Mouse (Mus musculus): ENCODE data around the gene Prlh.

Prlh gene

DNA sequence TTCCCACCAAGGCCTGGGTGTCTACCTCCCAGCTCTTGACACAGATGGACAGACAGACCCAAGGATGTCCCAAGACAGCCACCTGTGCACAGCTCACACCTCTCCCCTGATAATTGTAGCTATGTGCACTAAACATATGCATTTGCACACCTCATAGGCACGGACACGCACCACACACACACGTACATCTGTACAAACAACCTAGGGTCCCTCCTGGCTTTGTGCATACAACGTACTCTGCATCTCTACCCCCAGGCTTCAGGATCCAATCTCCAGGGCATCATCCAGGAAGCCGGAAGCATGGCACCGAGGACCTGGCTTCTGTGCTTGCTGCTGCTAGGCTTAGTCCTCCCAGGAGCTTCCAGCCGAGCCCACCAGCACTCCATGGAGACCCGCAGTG lies at the start of gene Prlh:
TSS of gene Prlh (plus strand) at position 301 of the 400 bp plus-strand sequence.
- no peak for DNase-seq (ENCODE audit: extremely low read depth, insufficient read length, low spot score)

DNA sequence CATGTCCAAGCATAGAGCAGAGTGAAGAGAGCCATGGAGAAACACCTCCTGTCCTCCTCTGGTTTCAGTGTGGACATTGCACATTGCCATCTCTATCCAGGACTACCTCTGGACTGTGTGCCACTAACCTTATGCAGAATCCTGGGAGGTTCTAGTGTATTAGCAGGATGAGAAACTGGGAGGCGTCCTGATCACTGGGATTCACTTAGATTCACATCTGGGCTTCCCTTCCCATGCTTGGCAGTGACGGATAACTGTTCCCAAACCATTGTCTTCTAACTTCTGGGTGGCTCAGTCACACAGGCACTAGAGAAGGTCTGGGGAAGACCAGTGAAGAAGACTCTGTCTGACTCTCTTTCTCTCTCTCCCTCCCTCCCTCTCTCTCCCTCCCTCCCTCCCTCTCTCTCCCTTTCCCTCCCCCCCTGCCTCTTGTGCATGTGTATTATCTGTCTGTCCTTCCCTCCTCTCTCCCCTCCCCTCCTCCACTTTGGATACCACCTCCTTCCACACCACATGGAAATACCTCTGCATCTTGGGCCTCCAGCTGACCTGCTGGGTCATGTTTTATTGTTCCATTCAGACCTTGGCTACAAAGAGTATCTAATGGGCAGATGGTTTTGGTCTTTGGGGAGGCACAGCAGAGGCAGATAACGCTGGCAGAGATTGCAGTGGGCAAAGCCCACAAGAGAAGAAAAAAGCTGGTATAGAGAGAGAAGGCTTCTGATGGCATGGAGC lies 49.5 kb upstream of the Prlh start:
- DNase-seq (ENCODE audit: extremely low read depth, insufficient read length, low spot score): no peak

DNA sequence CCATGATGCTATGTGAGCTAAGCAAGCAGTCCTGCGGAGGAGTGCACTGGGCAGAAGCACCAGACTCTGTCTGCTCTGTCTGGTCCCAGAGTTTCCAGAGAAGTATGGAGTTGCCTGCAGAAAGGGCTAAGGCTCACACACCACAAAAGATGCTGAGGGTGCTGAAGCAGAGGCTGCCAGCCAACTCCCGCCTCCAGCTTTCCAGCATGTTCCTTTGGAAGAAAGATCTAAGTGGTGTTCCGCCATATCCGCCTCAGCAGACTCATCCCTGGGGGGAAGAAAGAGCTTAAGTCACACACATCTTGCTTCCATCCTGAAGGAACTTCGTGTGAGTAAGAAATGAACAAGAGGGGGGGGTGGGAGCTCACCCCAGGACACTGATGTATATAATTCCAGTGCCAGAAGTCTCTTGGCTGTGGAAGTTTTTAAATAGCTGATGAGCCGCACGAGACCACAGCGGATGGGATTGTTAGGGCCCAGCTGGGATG lies 48.9 kb upstream of the Prlh start:
- peak; percentile 22 for DNase-seq (ENCODE audit: extremely low read depth, insufficient read length, low spot score)

DNA sequence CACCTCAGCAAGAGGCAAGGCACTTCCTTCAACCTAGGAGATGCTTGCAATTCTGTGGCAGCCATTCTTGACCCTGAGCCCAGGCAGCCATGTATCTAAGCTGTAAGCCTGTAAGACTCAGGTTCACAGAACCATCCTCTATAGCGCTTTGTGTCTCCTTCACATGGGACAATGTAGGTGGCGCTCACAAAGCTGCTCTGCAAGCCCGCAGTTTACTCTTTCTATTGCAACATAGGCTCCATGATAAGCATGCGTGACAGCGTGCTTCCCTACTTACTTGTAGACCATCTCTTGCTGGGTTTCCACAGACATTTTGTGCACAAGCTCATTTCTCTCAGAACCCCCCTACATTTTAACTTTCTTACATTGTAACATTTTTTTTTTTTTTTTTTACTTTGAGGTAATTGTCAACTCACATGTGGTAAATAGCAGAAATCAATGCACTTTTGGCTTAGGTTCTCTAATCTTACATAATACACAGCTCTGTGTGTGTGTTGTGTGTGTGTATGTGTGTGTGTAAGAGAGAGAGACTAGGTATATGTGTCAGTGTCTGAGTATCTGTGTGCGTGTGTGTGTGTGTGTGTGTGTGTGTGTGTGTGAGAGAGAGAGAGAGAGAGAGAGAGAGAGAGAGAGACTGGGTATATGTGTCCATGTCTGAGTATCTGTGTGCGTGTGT lies 48.0 kb upstream of the Prlh start:
- no peak for DNase-seq (ENCODE audit: extremely low read depth, insufficient read length, low spot score)

DNA sequence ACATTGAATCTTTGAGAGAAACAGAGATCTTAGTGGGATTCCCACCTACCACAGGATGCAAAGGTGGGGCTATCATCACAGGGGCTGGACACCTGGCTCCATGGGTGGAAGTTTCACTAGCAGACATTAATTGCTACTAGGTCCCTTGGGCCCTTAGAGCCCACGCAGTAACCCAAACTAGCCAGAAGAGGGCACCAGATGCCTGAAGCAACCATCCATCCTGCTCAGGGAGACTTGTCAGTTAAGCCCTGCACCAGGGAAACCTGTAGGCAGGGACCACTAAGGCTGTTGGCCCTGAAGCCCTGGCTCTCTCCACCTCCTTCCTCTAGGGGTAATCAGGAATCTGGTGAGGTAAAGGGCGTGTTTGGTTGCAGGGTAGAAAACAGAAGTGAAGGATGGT lies 46.6 kb upstream of the Prlh start:
- peak; percentile 24 for DNase-seq (ENCODE audit: extremely low read depth, insufficient read length, low spot score)

DNA sequence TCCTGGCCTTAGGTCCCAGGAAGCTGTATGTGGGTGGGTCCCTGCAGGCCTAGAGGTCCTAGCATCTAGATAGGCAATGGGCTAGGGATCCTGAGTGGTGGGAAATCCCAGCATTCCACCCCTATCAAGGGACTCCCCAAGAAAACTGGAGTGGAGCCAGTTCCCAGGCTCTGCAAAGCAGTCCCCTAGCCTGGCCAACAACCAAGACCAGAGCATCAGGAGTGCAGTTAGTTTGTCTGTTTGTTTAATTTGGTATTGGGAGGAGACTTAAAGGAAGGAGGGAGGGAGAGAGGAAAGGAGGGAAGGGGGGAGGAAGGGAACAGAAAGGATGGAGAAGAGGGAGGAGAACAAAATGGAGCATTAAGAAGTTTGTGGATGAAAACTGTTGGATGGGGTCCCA lies 43.7 kb upstream of the Prlh start:
- DNase-seq (ENCODE audit: extremely low read depth, insufficient read length, low spot score): no peak

DNA sequence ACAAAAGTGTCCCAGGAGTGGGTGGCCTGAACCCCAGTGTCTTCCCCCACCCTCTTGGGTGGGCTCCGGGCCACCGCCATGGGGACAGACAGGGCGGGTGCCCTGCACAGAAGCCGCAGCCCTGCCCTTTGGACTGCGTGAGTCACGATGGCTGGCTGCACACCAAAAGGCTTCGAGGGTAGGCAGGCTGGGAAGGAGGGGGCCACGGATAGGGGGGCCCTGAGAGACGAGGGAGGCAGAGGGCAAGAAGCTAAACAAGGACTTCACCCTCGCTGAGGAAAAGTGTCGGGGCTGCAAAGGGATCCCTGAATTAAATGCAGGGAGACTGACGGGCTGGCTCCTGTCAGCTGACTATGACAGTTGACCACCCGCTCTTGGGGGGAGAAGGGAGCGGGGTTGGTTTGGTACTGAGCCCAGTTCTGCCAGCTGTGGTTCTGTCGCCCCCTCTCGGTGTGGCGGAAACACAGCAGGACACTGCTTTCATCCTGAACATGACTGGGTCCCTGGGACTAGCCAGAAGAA lies 43.2 kb upstream of the Prlh start:
- peak; percentile 88 for DNase-seq (ENCODE audit: extremely low read depth, insufficient read length, low spot score)

DNA sequence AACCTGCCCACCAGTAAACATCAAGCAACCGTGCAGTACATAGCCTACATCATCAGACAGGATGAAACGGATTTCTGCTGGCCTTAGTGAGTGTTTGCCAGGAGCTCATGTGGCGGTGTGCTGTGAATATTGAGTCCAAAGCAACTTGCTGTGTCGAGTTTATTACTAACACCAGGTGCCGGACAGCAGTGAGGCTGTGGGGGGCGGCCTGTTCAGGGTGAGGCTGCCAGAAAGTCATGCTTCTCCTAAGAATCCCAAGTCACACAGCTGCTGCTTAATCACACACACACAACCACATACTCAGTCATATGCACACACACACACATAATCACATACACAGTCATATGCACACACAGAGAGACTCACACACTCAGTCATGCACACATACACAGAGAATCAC lies 39.7 kb upstream of the Prlh start:
- DNase-seq (ENCODE audit: extremely low read depth, insufficient read length, low spot score): no peak

DNA sequence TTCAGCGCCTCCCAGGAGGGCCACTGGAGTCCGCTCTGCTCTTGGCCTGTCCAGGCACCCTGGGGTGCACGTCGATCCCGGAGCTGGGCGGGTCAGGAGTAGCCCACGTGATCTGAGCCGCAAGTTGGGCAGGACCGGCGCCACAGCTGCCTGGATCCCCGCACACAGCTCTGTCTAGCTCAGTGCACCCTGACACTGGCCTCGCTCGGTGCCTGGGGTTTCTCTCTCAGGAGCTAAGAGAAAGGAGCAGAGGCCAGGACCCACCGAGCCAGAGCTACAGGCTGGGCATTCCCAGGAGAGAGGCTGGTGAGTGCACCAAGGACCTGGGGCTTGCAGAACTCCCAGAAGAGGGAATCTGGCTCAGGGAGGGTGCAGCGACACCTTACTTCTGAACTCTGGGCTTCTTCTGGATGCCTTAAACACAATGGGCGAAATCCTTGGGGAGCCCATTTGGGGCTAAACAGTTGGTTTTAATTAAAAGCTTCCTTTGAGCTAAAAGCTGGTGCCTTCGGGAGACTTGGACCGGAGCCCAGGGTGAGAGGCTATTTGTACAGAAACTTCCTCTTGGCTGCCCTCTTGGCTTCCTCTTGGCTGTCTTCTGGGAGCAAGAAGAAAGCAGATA lies 37.8 kb upstream of the Prlh start, which contains the start of gene Mlph:
TSS of gene Mlph (plus strand) at position 138 of the 622 bp plus-strand sequence.
- DNase-seq (ENCODE audit: extremely low read depth, insufficient read length, low spot score): peak; percentile 52

DNA sequence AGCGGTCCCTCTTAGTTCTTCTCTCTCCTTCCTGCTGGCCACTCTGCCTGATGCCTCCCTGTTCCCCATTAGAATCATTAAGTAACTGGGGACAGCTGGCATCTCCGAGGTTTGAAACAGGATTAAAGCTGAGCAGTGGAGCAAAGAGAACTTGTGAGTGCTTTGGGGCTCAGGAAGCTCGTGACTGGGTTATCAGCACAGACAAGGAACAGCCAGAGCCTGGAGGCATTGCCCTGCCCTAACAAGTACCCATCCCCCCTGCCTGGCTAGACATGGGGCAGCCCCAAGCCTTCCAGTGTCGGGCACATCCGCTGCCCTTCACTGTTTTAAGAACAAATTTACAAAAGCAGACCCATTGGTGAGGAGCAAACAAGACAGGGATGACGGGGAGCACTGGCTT lies 35.4 kb upstream of the Prlh start:
- no peak for DNase-seq (ENCODE audit: extremely low read depth, insufficient read length, low spot score)

DNA sequence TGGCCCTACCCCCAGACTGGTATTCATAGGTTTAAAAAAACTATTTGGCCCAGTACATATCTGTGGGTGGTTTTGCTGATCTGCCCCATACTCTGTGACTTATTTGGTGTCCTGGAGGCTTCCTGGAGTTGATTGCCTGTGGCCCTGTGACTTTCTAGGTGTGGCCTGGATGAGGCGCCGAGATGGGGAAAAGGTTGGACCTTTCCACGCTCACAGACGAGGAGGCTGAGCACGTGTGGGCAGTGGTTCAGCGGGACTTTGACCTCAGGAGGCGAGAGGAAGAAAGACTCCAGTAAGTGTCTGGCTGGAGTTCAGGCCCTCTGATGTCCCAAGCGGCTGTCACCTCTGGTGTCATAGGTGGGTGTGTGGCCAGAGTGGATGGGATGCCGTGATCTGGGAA lies 31.2 kb upstream of the Prlh start:
- no peak for DNase-seq (ENCODE audit: extremely low read depth, insufficient read length, low spot score)

DNA sequence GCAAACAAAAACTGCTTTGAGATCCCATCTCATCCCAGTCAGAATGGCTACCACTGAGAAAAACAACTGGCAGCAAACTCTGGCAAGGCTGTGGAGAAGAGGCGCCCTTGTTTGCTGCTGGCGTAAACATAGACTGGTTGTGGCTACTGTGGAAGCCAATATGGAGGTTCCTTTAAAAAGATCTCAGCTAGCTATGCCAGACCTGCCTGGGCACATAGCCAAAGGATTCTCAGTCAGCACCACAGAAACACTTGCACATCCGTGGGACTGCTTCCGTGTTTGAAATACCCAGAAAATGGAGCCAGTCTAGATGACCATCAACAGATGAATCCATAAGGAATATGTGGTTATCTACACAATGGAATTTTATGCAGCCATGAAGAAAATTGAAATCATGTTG lies 26.9 kb upstream of the Prlh start:
- DNase-seq (ENCODE audit: extremely low read depth, insufficient read length, low spot score): no peak

DNA sequence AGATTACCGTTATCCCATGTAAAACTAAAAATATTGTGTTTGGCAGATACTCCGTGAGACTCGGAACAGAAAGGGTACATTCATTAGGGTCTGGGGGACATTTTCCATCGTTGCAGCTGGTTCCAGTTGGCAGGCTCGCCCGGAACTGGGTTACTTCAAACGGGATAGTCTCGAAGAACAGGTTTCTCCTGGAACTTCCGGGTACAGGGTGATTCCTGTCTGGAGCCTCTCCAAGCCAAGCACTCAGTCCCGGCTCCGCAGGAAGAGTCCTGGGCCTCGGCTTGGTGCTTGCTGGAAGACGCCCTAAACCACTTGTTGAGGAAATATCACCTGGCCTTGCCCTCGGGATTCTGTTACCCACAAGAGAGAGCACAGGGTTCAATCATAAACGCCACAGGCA lies 25.6 kb upstream of the Prlh start:
- DNase-seq (ENCODE audit: extremely low read depth, insufficient read length, low spot score): no peak

DNA sequence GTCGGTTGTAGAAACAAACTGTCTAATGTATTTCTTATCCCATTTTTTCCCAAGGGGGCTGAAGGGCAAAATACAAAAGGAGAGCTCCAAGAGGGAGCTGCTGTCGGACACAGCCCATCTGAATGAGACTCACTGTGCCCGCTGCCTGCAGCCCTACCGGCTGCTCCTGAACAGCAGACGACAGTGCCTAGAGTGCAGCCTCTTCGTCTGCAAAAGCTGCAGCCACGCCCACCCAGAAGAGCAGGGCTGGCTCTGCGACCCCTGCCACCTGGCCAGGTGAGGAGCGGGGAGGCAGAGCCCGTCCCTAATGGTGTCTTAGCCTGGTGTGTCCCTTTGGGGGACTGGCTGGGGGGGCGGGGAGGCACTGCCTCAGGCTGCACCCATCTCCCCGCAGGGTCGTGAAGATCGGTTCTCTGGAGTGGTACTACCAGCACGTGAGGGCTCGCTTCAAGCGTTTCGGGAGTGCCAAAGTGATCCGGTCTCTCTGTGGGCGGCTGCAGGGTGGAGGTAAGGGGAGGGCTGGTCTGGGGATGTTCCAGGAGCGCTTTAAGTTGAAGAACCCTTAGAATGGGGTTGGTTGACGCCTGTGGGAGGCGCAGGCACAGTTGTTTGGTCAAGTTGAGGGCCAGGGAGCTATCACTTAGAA lies 24.9 kb upstream of the Prlh start:
- peak; percentile 29 for DNase-seq (ENCODE audit: extremely low read depth, insufficient read length, low spot score)

DNA sequence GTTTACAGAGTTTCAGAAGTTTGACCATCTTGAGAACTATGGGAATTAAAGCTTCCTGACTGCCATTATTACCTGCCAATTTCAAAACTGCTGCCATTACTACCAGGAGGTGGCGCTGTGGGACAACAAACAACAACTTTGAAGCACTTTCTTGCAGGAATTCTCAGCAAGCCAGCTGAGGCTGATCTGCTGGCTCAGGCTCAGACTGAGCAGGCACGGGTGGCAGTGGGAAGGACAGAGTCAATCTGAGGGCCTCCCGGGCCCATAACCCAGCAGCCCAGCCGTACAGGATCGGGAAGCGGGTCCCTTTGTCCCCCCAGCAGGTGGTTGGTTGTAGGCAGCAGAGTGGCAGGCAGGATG lies 24.4 kb upstream of the Prlh start:
- DNase-seq (ENCODE audit: extremely low read depth, insufficient read length, low spot score): peak; percentile 75

DNA sequence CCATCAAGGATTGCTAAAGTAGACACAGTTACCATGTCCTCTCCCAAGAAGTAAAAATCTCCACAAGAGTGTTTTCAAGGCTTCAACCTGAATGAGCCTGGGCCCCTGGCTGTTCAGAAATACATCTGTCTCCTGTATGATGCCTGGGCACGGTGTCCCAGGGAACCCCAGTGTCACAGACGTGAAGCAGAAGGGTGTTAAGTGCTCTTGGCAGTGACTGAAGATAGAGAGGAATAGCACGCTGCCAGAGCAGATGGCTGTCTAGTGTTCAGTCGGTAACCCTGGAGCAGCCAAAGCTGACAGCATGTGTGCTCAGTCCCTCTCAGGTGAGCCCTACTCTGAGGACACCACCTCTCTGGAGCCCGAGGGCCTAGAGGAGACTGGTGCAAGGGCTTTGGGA lies 19.9 kb upstream of the Prlh start:
- no peak for DNase-seq (ENCODE audit: extremely low read depth, insufficient read length, low spot score)

DNA sequence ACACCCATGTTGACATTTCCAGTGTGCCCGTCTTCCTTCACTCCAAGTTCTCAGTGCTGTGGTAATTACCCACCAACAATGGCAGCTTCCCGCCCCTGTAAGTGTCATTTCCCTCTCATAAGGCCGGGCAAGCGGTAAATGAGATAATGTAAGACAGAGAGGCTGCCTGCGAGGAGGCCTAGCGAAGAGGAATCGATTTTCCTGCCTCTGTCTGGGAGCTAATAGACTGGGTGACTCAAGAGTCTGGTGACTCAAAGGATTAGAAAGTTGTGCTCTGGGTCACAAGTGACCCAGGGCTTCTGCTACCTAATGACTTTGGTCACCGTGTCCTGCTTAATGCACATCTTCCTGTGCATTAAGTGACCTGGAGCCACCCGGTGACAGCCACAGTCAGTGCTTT lies 15.9 kb upstream of the Prlh start:
- DNase-seq (ENCODE audit: extremely low read depth, insufficient read length, low spot score): no peak

DNA sequence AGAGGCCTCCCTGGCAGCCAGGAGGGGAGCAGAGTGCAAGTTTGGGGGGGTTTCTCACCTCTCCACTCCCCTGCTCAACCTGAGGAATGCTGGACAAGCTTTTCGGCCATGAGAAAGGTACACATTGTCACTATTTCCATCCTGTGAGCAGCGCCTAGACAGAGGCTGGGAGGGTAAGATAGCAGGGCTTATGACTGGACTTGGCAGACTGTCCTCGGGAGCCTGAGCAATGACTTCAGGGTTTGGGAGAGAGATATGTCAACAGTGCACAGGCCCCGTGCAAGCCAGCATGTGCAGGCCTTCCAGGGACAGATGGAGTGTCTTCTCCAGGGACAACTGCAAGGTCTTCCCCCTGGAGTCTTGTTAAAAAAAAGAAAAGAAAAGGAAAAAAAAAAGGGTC lies 12.9 kb upstream of the Prlh start:
- DNase-seq (ENCODE audit: extremely low read depth, insufficient read length, low spot score): no peak

DNA sequence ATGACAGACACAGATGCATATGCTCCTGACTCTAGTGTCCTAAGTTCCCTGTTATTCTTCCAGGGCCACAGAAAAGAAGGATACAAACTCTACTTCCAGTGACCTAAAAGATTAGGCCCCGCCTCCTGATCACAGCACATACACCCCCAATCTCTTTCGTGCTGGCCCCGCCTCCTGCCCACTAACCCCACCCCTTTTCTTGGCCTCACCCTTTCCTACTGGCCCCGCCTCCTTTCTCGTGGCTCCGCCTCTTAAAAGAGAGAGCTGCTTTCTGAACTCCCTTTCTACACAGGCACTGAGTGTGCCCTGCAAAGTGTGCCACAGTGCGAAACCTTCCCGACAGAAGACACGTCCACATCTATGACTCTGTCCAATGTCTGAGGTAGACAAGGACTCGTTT lies 7.7 kb upstream of the Prlh start:
- DNase-seq (ENCODE audit: extremely low read depth, insufficient read length, low spot score): no peak

DNA sequence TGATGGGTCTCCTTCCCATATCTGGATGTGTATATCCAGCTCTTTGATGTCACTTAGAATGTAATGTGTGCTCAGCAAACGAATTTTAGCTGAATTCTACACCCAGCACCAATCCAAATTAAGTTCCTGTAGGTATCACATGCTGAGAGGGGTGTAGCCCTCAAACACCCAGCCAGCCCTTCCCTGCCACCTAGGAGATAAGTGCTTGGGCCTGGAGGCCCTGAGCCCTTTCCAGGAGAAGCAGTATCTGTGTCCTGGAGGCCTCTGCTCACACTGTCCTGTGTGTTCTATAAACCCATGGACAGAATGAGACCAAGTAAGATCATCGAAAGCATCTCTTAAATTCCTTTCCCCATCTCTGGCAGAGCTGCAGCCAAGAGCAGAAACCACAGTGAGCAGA lies 5.7 kb upstream of the Prlh start:
- DNase-seq (ENCODE audit: extremely low read depth, insufficient read length, low spot score): no peak

DNA sequence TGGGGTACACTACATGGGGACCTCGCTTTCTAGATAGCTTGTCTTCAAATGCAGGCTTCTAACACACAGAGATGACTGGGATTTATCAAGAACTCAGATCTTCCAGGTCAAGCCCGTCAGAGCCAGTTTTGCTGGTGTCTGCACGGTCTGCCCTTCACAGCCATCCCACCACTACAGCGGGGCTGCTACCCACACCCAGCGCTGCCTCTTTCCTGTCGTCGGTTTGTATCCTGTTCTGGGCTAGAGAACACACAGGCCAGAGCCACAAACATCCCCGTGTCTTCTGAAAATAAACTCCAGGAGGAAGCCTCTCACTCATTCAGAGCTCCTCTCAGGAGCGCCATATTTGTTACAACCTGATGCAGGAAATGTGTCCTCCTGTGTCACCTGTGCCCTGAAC lies 3.6 kb upstream of the Prlh start:
- no peak for DNase-seq (ENCODE audit: extremely low read depth, insufficient read length, low spot score)

Data from 3134 (cell line).